Mouse (Mus musculus): ENCODE results near the gene Tango6. TPM values are rescaled to one million over a fixed set of nuclear protein-coding genes. Genes with fewer than 3 reads are reported as not detected.

Tango6 gene
- polyA plus RNA-seq (2012; ENCODE audit: insufficient read depth, insufficient read length, low replicate concordance, missing spikeins), result not detected in 2 replicates

GRCm38 (mm10) chr8:106682971-106683668 lies at the start of gene Tango6:
TSS of gene Tango6 (plus strand) at chr8:106683068.
- TF ChIP-seq POLR2A (IDR thresholded peaks at IDR 0.05; ENCODE audit: insufficient read depth, low read depth, low read length) (peak; percentile 58), CTCF (IDR thresholded peaks at IDR 0.05; ENCODE audit: insufficient read depth, low read depth, low read length) (peak; percentile 41; the same call in 1 of the 2 replicates)
- 0 out of 2 replicates have a peak, but pooled peaks cover 2% of the 10 kb centered on the region for H3K4me1 ChIP-seq (ENCODE audit: control insufficient read depth, insufficient read depth, low read length)
- peak within 1 kb of the TSS; percentile 67 for H3K4me3 ChIP-seq (ENCODE audit: insufficient read depth, low read depth, low read length)
- WGBS, result under 1% methylated on average over 50 of the region's 50 CpGs
- peak within 1 kb of the TSS; percentile 10; the same call in 1 of the 2 replicates for H3K27ac ChIP-seq (ENCODE audit: insufficient read depth, low read depth, low read length)

- H3K4me3 ChIP-seq (ENCODE audit: insufficient read depth, low read depth, low read length), result no peak overlapping the region
- 85% methylated on average over 17 of the region's 17 CpGs for WGBS
- no peaks in the 10 kb centered on the region for H3K4me1 ChIP-seq (ENCODE audit: control insufficient read depth, insufficient read depth, low read length)
- TF ChIP-seq POLR2A (IDR thresholded peaks at IDR 0.05; ENCODE audit: insufficient read depth, low read depth, low read length), result no peak
- no peak for TF ChIP-seq CTCF (IDR thresholded peaks at IDR 0.05; ENCODE audit: insufficient read depth, low read depth, low read length)
- H3K27ac ChIP-seq (ENCODE audit: insufficient read depth, low read depth, low read length), result no peak overlapping the region
Measured at GRCm38 (mm10) chr8:106633361-106634158, 49.3 kb upstream of the Tango6 start.

- no peak overlapping the region for H3K27ac ChIP-seq (ENCODE audit: insufficient read depth, low read depth, low read length)
- WGBS, result 37% methylated on average over 5 of the region's 5 CpGs
- no peak overlapping the region for H3K4me3 ChIP-seq (ENCODE audit: insufficient read depth, low read depth, low read length)
- no peak for TF ChIP-seq POLR2A (IDR thresholded peaks at IDR 0.05; ENCODE audit: insufficient read depth, low read depth, low read length)
- TF ChIP-seq CTCF (IDR thresholded peaks at IDR 0.05; ENCODE audit: insufficient read depth, low read depth, low read length), result no peak
- no peaks in the 10 kb centered on the region for H3K4me1 ChIP-seq (ENCODE audit: control insufficient read depth, insufficient read depth, low read length)
Measured at GRCm38 (mm10) chr8:106635284-106635683, 47.6 kb upstream of the Tango6 start.

GRCm38 (mm10) chr8:106637446-106637845 lies 45.4 kb upstream of the Tango6 start:
- no peak overlapping the region for H3K4me3 ChIP-seq (ENCODE audit: insufficient read depth, low read depth, low read length)
- no peaks in the 10 kb centered on the region for H3K4me1 ChIP-seq (ENCODE audit: control insufficient read depth, insufficient read depth, low read length)
- no peak overlapping the region for H3K27ac ChIP-seq (ENCODE audit: insufficient read depth, low read depth, low read length)
- 82% methylated on average over 4 of the region's 4 CpGs for WGBS
- TF ChIP-seq CTCF (IDR thresholded peaks at IDR 0.05; ENCODE audit: insufficient read depth, low read depth, low read length), result no peak
- TF ChIP-seq POLR2A (IDR thresholded peaks at IDR 0.05; ENCODE audit: insufficient read depth, low read depth, low read length), result no peak

- no peak overlapping the region for H3K27ac ChIP-seq (ENCODE audit: insufficient read depth, low read depth, low read length)
- no peak overlapping the region for H3K4me3 ChIP-seq (ENCODE audit: insufficient read depth, low read depth, low read length)
- no peaks in the 10 kb centered on the region for H3K4me1 ChIP-seq (ENCODE audit: control insufficient read depth, insufficient read depth, low read length)
- WGBS, result 96% methylated on average over 7 of the region's 7 CpGs
- TF ChIP-seq POLR2A (IDR thresholded peaks at IDR 0.05; ENCODE audit: insufficient read depth, low read depth, low read length), result no peak
- no peak for TF ChIP-seq CTCF (IDR thresholded peaks at IDR 0.05; ENCODE audit: insufficient read depth, low read depth, low read length)
Measured at GRCm38 (mm10) chr8:106638768-106639295, 44.0 kb upstream of the Tango6 start.

- 92% methylated on average over 7 of the region's 7 CpGs for WGBS
- Histone ChIP-seq H3K27ac (ENCODE audit: insufficient read depth, low read depth, low read length) (no peak overlapping the region), H3K4me1 (ENCODE audit: control insufficient read depth, insufficient read depth, low read length) (no peaks in the 10 kb centered on the region), H3K4me3 (ENCODE audit: insufficient read depth, low read depth, low read length) (no peak overlapping the region)
- no peak for TF ChIP-seq CTCF (IDR thresholded peaks at IDR 0.05; ENCODE audit: insufficient read depth, low read depth, low read length)
Measured at GRCm38 (mm10) chr8:106640212-106640611, 42.7 kb upstream of the Tango6 start.

- Histone ChIP-seq H3K4me3 (ENCODE audit: insufficient read depth, low read depth, low read length) (no peak overlapping the region), H3K4me1 (ENCODE audit: control insufficient read depth, insufficient read depth, low read length) (no peaks in the 10 kb centered on the region), H3K27ac (ENCODE audit: insufficient read depth, low read depth, low read length) (no peak overlapping the region)
- WGBS, result 92% methylated on average over 5 of the region's 5 CpGs
- no peak for TF ChIP-seq POLR2A (IDR thresholded peaks at IDR 0.05; ENCODE audit: insufficient read depth, low read depth, low read length)
- TF ChIP-seq CTCF (IDR thresholded peaks at IDR 0.05; ENCODE audit: insufficient read depth, low read depth, low read length), result no peak
Measured at GRCm38 (mm10) chr8:106640921-106641320, 41.9 kb upstream of the Tango6 start.

GRCm38 (mm10) chr8:106642172-106642571 lies 40.7 kb upstream of the Tango6 start:
- WGBS, result 87% methylated on average over 2 of the region's 2 CpGs
- TF ChIP-seq POLR2A (IDR thresholded peaks at IDR 0.05; ENCODE audit: insufficient read depth, low read depth, low read length) (no peak), CTCF (IDR thresholded peaks at IDR 0.05; ENCODE audit: insufficient read depth, low read depth, low read length) (no peak)
- no peak overlapping the region for H3K27ac ChIP-seq (ENCODE audit: insufficient read depth, low read depth, low read length)
- no peaks in the 10 kb centered on the region for H3K4me1 ChIP-seq (ENCODE audit: control insufficient read depth, insufficient read depth, low read length)
- no peak overlapping the region for H3K4me3 ChIP-seq (ENCODE audit: insufficient read depth, low read depth, low read length)

GRCm38 (mm10) chr8:106643100-106643499 lies 39.8 kb upstream of the Tango6 start:
- H3K27ac ChIP-seq (ENCODE audit: insufficient read depth, low read depth, low read length), result no peak overlapping the region
- no peak overlapping the region for H3K4me3 ChIP-seq (ENCODE audit: insufficient read depth, low read depth, low read length)
- no peak for TF ChIP-seq CTCF (IDR thresholded peaks at IDR 0.05; ENCODE audit: insufficient read depth, low read depth, low read length)
- TF ChIP-seq POLR2A (IDR thresholded peaks at IDR 0.05; ENCODE audit: insufficient read depth, low read depth, low read length), result no peak
- H3K4me1 ChIP-seq (ENCODE audit: control insufficient read depth, insufficient read depth, low read length), result no peaks in the 10 kb centered on the region
- 91% methylated on average over 4 of the region's 4 CpGs for WGBS

Measured in olfactory bulb, adult 2 months (tissue).